8 mouse cellular contexts compared by ENCODE assay signal in the genomic region with DNA sequence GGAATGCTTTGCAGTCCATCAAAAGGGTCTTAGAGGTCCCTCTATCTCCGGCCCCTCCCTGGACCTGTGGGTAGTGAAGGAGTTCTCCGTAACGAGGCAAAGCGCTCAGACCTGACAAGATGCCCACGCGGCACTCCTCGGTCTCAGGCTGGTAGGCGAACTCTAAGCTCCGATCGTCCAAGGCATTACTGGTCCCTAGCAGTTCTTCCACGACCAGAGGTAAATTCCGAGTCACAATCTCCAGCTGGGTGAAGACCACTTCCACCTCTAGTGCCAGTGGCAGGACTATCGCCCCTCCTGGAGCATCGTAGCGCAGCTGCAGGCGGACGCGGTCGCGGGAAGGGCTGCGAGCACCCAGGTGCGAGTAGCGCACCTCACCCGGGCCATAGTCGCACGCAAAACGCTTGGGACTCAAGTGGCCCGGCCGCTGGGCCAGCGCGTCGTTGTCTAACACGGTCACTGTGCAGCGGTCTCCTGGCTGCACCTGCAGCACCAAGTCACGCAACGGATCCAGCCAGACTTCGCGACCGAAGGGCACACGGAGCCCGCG. TPM values are rescaled to one million over a fixed set of nuclear protein-coding genes. Genes with fewer than 3 reads are reported as not detected.
DNase-seq lines count a peak whose midpoint lies in the region; ATAC-seq and TF ChIP-seq lines count a peak whose summit lies in the region.

No protein-coding gene starts in this region.

- peak overlapping the region; percentile 99 for H3K4me2 ChIP-seq in forebrain, embryonic 12.5 days
- peak overlapping the region; percentile 100 for H3K4me2 ChIP-seq in limb, embryonic 14.5 days (replicated peaks; ENCODE audit: low read depth, low read length, severe bottlenecking)
- peak overlapping the region; percentile 100 for H3K4me2 ChIP-seq in neural tube, embryonic 12.5 days (replicated peaks)

- peak overlapping the region; percentile 59 for H3K9ac ChIP-seq in forebrain, embryonic 12.5 days
- H3K9ac ChIP-seq in limb, embryonic 14.5 days (ENCODE audit: low read depth, low read length, severe bottlenecking): peak overlapping the region; percentile 51
- H3K9ac ChIP-seq in neural tube, embryonic 12.5 days: peak overlapping the region; percentile 51

- H3K27ac ChIP-seq in forebrain, embryonic 12.5 days: no peak overlapping the region
- no peak overlapping the region for H3K27ac ChIP-seq in limb, embryonic 14.5 days (replicated peaks; ENCODE audit: low read depth, low read length)
- H3K27ac ChIP-seq in neural tube, embryonic 12.5 days: no peak overlapping the region

- peak; percentile 36 for ATAC-seq in frontal cortex, adult (ENCODE audit: low TSS enrichment)
- ATAC-seq in forebrain, embryonic 12.5 days (ENCODE audit: low FRiP score): peak; percentile 39
- ATAC-seq in limb, embryonic 14.5 days (ENCODE audit: low FRiP score, low read depth): no peak
- peak; percentile 39; the same call in 1 of the 2 replicates for ATAC-seq in neural tube, embryonic 12.5 days (ENCODE audit: low FRiP score, low read depth)

- peaks cover 42% of the 10 kb centered on the region for H3K36me3 ChIP-seq in E14TG2a.4 (ENCODE audit: insufficient read depth, low read length)
- peaks cover 9% of the 10 kb centered on the region for H3K36me3 ChIP-seq in forebrain, embryonic 12.5 days (replicated peaks)
- H3K36me3 ChIP-seq in limb, embryonic 14.5 days (ENCODE audit: control insufficient read depth, insufficient read depth, low read length): peaks cover 10% of the 10 kb centered on the region
- no peaks in the 10 kb centered on the region for H3K36me3 ChIP-seq in neural tube, embryonic 12.5 days

- peaks cover 60% of the 10 kb centered on the region for H3K27me3 ChIP-seq in E14TG2a.4 (ENCODE audit: insufficient read depth, low read length)
- H3K27me3 ChIP-seq in forebrain, embryonic 12.5 days: peaks cover 29% of the 10 kb centered on the region
- peaks cover 8% of the 10 kb centered on the region; the same call in 1 of the 2 replicates for H3K27me3 ChIP-seq in limb, embryonic 14.5 days (ENCODE audit: control insufficient read depth, insufficient read depth, low read length)
- peaks cover 34% of the 10 kb centered on the region for H3K27me3 ChIP-seq in neural tube, embryonic 12.5 days (replicated peaks)

- DNase-seq in frontal cortex, adult 2 months (ENCODE audit: extremely low spot score in 1 of 2, low spot score in 1 of 2): no peak
- no peak for DNase-seq in limb, embryonic 14.5 days (ENCODE audit: low spot score)
- no peak for DNase-seq in thymus, postnatal 25 days
- DNase-seq in frontal cortex, postnatal 10 days (ENCODE audit: low spot score in 2 of 2): no peak

- peak overlapping the region; percentile 85 for H3K4me3 ChIP-seq in E14TG2a.4 (replicated peaks; ENCODE audit: low read length)
- peak overlapping the region; percentile 63 for H3K4me3 ChIP-seq in forebrain, embryonic 12.5 days (replicated peaks)
- peak overlapping the region; percentile 55 for H3K4me3 ChIP-seq in limb, embryonic 14.5 days (replicated peaks; ENCODE audit: low read length)
- H3K4me3 ChIP-seq in neural tube, embryonic 12.5 days: peak overlapping the region; percentile 54

- 2% methylated on average over 42 of the region's 42 CpGs for WGBS in forebrain, embryonic 12.5 days
- 2% methylated on average over 42 of the region's 42 CpGs for WGBS in limb, embryonic 14.5 days
- WGBS in neural tube, embryonic 12.5 days: 1% methylated on average over 42 of the region's 42 CpGs

- TF ChIP-seq POLR2A in limb, embryonic 14.5 days (IDR thresholded peaks at IDR 0.05; ENCODE audit: borderline replicate concordance, extremely low read depth, insufficient read depth, insufficient read length): no peak

- peaks cover 29% of the 10 kb centered on the region for H3K4me1 ChIP-seq in E14TG2a.4 (replicated peaks; ENCODE audit: low read depth, low read length)
- H3K4me1 ChIP-seq in forebrain, embryonic 12.5 days: peaks cover 23% of the 10 kb centered on the region
- H3K4me1 ChIP-seq in limb, embryonic 14.5 days (ENCODE audit: control insufficient read depth, insufficient read depth, low read length): 0 out of 2 replicates have a peak, but pooled peaks cover 10% of the 10 kb centered on the region
- H3K4me1 ChIP-seq in neural tube, embryonic 12.5 days: peaks cover 18% of the 10 kb centered on the region

- peaks cover 7% of the 10 kb centered on the region for H3K9me3 ChIP-seq in E14TG2a.4 (ENCODE audit: low read length)
- H3K9me3 ChIP-seq in forebrain, embryonic 12.5 days: peaks cover 13% of the 10 kb centered on the region; the same call in 1 of the 2 replicates
- H3K9me3 ChIP-seq in limb, embryonic 14.5 days (ENCODE audit: control insufficient read depth, low read length): peaks cover 16% of the 10 kb centered on the region; the same call in 1 of the 2 replicates
- peaks cover 16% of the 10 kb centered on the region; the same call in 1 of the 2 replicates for H3K9me3 ChIP-seq in neural tube, embryonic 12.5 days

- no peak for TF ChIP-seq CTCF in E14TG2a.4 (conservative IDR thresholded peaks at IDR 0.05; ENCODE audit: low read length)

RNA-seq across cellular contexts. Expression of a gene that starts 0.8 kb away (rescaled TPM):
- 1.1 and 1.2 TPM in 2 replicates for polyA plus RNA-seq in frontal cortex, adult 2 months (2012; rRNA removed)
- 1.9 and 2.1 TPM in 2 replicates for polyA plus RNA-seq in forebrain, embryonic 12.5 days (2016; fragmentation: Nextera tagmentation; extraction: Ambion mirVana)
- 15.2 and 16.8 TPM in 2 replicates for polyA plus RNA-seq in limb, embryonic 14.5 days (2012; rRNA removed)
- polyA plus RNA-seq in limb, embryonic 14.5 days (2014; fragmentation: Nextera tagmentation; extraction: Ambion mirVana): 10.0 and 10.9 TPM in 2 replicates
- 2.1 and 2.2 TPM in 2 replicates for polyA plus RNA-seq in neural tube, embryonic 12.5 days (2016; fragmentation: Nextera tagmentation; extraction: Ambion mirVana)
